Mouse (Mus musculus) lung, embryonic 16.5 days (tissue): ENCODE data around the gene Nop58. TPM values are rescaled to one million over a fixed set of nuclear protein-coding genes. Genes with fewer than 3 reads are reported as not detected.

Experiments used
- ATAC-seq: fragments of 200-750 bp; cut with Nextera tagmentation; 2 replicates; pipeline ENCODE4 v1.8.0; 2017; ENCODE audit warnings: low read depth, mild to moderate bottlenecking, moderate library complexity
- H3K27ac ChIP-seq: fragments of 300-500 bp; sonication (generic); 2 replicates; pipeline ENCODE4 v1.5.1; 2014; ENCODE audit warnings: mild to moderate bottlenecking, control low read depth, low read length
- H3K27me3 ChIP-seq: fragments of 300-500 bp; sonication (generic); 2 replicates; pipeline ENCODE4 v1.6.1; 2014; ENCODE audit warnings: low read depth, low read length, mixed read lengths; ENCODE audit not compliant: control insufficient read depth, insufficient read depth
- H3K36me3 ChIP-seq: fragments of 300-500 bp; sonication (generic); 2 replicates; pipeline ENCODE4 v1.6.1; 2014; ENCODE audit warnings: low read length; ENCODE audit not compliant: control insufficient read depth, insufficient read depth
- H3K4me1 ChIP-seq: fragments of 300-500 bp; sonication (generic); replicated peaks from 2 replicates; pipeline ENCODE4 v1.6.1; 2014; ENCODE audit warnings: low read length, mixed read lengths; ENCODE audit not compliant: control insufficient read depth, insufficient read depth
- H3K4me2 ChIP-seq: fragments of 300-500 bp; sonication (generic); 2 replicates; pipeline ENCODE4 v1.6.1; 2014; ENCODE audit warnings: low read depth, low read length, control low read depth
- H3K4me3 ChIP-seq: fragments of 300-500 bp; sonication (generic); 2 replicates; pipeline ENCODE4 v1.5.1; 2014; ENCODE audit warnings: mild to moderate bottlenecking, low read length, control low read depth
- H3K9ac ChIP-seq: fragments of 300-500 bp; sonication (generic); 2 replicates; pipeline ENCODE4 v1.6.1; 2014; ENCODE audit warnings: low read length, control low read depth
- H3K9me3 ChIP-seq: fragments of 300-500 bp; sonication (generic); 2 replicates; pipeline ENCODE4 v1.6.1; 2016; ENCODE audit warnings: low read length; ENCODE audit not compliant: control insufficient read depth
- WGBS: fragments of 180-500 bp; shearing (Covaris S2); extraction: QIAGEN DNeasy Blood & Tissue Kit; methylation state at CpG from one replicate; pipeline ENCODE4 v1.1.7; 2014; 5-methylcytosine and 5-hydroxymethylcytosine counted together
- polyA plus RNA-seq: library from polyadenylated mRNA; unstranded; fragments of >200 nt; fragmentation: Nextera tagmentation; extraction: Ambion mirVana; gene quantifications from 2 replicates; pipeline ENCODE4 v1.2.1, GENCODE M21; 2015

Gene Nop58
- polyA plus RNA-seq, 1 experiment from 2014 or later, result 207 TPM

DNA sequence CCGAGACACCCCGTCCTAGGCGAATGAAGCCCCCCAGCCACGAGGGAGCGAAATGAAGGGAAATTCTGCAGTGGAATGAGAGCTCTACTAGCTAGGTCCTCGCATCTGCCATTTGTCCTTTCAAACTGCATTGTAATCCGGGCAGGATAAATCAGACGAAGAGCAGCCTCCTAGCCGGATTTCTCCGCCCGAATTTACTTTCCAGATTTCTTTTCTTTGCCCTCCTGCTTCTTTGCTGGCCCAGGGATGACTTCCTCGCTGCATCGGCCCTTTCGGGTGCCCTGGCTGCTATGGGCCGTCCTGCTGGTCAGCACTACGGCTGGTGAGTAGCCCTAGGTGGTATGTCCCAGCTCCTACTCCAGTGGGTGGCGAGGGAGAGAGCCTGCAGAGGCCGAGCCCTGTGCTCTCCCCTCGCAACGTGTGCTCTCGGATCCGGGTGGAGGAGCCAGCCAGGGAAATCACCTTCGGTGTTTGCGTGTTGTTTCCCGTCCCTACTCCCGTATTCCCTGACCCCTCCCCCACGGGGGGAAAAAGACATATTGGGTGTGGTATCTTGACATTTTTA, 79.7 kb downstream of the Nop58 start:
- Histone ChIP-seq H3K27me3 (no peaks in the 10 kb centered on the region), H3K4me2 (peak overlapping the region; percentile 54), H3K9ac (peak overlapping the region; percentile 97), H3K36me3 (peaks cover 4% of the 10 kb centered on the region; the same call in 1 of the 2 replicates), H3K4me1 (peaks cover 4% of the 10 kb centered on the region; the same call in 1 of the 2 replicates), H3K4me3 (peak overlapping the region; percentile 96), H3K9me3 (no peaks in the 10 kb centered on the region), H3K27ac (peak overlapping the region; percentile 100)
- no peak for ATAC-seq
- WGBS, result under 1% methylated on average over 27 of the region's 27 CpGs

DNA sequence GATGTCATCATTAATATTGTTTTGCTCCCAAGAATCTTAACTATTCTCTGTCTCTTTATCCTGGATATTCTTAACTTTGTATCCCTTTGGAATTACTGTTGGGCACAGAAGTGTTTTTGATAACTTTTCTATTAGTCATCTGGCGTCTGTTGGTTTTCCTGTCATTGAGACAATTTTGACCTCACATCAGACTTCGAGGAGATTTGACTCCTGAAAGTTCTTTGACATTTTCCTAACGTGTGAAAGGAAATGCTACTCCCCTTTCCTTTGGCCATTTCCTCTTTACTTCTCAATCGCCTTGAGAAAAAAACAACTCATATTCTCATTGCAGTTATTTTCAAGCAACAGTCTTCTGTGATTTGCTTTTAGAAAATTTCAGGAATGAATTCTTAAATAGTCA, 80.5 kb downstream of the Nop58 start:
- under 1% methylated on average over 4 of the region's 4 CpGs for WGBS
- H3K36me3 ChIP-seq, result peaks cover 4% of the 10 kb centered on the region; the same call in 1 of the 2 replicates
- no peaks in the 10 kb centered on the region for H3K9me3 ChIP-seq
- H3K27ac ChIP-seq, result no peak overlapping the region
- H3K4me1 ChIP-seq, result peaks cover 4% of the 10 kb centered on the region; the same call in 1 of the 2 replicates
- no peaks in the 10 kb centered on the region for H3K27me3 ChIP-seq
- peak overlapping the region; percentile 69 for H3K4me2 ChIP-seq
- H3K9ac ChIP-seq, result peak overlapping the region; percentile 49
- H3K4me3 ChIP-seq, result peak overlapping the region; percentile 54
- no peak for ATAC-seq

DNA sequence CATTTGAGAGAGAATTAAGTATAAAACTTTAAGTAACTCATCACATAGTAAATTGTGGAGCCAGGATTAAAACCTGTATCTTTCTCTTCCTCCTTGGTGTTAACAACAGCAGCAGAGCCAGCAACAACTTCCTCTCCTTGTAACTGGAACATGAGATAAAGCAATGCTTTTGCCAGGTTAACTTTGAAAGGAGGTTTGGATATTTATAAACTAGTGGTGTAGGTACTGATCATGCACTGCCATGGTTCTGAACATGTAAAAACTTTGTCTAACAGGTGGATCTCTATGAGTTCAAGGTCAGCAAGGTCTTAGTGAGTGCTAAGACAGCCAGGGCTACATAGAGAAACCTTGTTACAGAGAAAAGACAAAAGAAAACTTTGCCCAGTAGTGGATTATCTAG, 81.9 kb downstream of the Nop58 start:
- peak overlapping the region; percentile 46 for H3K4me2 ChIP-seq
- no peaks in the 10 kb centered on the region for H3K27me3 ChIP-seq
- H3K27ac ChIP-seq, result no peak overlapping the region
- peaks cover 4% of the 10 kb centered on the region; the same call in 1 of the 2 replicates for H3K36me3 ChIP-seq
- H3K4me3 ChIP-seq, result peak overlapping the region; percentile 29
- H3K4me1 ChIP-seq, result peaks cover 9% of the 10 kb centered on the region
- no peak overlapping the region for H3K9ac ChIP-seq
- H3K9me3 ChIP-seq, result no peaks in the 10 kb centered on the region
- no peak for ATAC-seq

Other genes with a start within 250 kb of the Nop58 start
- gene Fzd7, start 202.5 kb upstream of the Nop58 start, polyA plus RNA-seq, result 12.4 and 12.9 TPM in 2 replicates
- 2.0 and 2.3 TPM in 2 replicates for gene Gm973, start 168.7 kb upstream of the Nop58 start, polyA plus RNA-seq
- 366 and 371 TPM in 2 replicates for gene Sumo1, start 14.1 kb upstream of the Nop58 start, polyA plus RNA-seq
- gene Bmpr2, start 78.4 kb downstream of the Nop58 start, polyA plus RNA-seq, result 9.0 and 9.4 TPM in 2 replicates
- 8.4 and 8.9 TPM in 2 replicates for gene Fam117b, start 228.0 kb downstream of the Nop58 start, polyA plus RNA-seq